Mouse (Mus musculus): Measurements from ENCODE around the gene Mta1.

Mta1 gene

DNA sequence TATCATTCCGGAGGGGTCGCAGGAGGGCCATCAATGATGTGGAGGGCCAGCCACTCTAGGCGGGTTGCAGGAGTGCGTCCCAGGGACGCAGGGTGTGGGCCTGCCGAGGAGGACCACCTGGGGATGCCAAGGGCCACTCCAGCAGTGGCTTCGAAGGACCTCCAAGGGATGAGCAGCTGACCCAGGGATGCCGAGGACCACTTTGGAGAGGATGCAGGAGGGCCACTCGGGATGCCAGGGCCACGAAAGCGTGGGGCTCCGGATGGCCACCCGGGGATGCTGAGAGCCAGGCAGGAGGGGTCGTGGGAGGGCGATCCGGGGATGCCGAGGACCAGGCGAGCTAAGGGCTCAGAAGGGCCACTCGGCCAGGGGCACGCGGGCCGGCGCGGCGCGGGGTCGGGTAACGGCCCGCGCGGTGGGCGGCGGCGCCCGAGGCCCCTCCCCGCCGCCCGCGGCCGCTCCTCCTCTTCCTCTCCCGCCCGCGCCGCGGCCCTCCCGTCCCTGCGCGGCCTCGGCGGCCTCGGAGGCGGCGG, at the start of gene Mta1:
Gene Mta1, plus strand, starts transcription at position 530 of the 533 bp plus-strand sequence.
- peak; percentile 29 for DNase-seq (ENCODE audit: low spot score)

DNA sequence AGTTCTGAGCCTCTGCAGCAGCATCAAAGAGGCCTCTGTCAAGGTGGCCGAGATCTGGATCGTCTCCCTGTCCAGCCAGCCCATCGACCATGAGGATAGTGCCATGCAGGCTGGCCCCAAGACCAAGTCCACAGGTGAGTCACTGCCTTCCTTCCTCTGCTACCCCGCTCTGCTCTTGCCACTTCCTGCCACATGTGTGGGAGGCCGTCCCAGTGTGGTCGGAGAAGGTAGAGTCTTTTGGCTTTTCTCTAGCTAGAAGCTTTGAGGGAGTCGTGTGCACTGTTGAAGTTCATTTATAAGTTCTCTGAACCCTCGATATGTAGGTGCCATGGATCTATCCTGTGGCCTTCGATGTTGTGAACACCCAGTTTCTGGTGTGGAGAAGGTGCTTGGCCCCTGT, 48.2 kb upstream of the Mta1 start:
- no peak for DNase-seq (ENCODE audit: low spot score)

DNA sequence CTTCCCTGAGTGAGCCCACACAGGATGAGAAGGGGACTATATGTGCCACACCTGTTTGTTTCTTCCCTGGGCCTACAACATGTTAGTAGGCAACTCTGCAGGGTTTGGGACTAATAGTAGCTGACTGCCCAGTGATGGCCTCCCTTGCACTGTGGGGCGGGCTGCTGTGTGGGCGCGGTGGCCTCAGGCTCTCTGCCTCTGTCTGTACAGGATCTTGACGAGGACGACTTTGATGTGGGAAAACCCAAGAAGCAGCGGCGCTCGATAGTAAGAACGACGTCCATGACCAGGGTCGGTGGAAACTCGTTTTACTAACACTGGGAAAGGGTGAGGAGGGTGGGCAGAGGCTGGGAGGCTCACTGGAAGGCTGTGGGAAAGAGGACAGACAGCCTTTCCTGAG, 47.4 kb upstream of the Mta1 start:
- DNase-seq (ENCODE audit: low spot score) = no peak

DNA sequence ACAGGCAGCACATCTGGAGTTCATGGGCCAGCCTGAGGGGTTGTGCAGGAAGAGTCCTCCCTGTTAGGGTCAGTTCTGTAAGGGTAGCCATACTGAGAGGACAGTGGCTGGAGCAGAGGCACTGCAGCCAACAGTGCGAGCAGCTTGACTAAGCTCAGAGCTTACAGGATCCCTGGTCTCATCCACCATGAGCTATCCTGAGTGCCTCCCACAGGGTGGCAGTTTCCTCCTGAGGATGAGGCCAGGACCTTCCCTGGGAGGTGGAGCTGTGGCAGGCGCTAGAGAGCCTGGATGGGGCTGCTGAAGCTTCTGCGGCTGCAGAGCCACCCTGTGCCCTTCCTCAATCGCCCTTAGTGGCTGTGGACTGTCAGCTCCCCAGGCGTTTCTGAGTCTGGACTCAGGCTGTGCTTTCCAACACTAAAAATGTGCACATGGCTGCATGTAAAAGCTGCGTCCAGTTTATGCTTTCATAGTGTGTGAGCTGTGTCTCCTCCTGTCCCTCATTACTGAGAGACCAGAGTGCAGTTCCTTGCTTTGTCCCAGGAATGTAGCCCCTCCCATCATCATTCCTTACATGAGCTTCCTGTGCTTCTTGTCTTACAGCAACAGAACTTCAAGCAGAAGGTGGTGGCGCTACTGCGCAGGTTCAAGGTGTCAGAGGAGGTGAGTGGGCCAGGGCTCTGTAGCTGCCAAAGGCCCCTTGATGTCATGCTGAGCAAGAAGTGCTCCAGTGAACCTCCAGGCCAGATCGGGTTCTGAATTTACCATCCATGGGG, 46.3 kb upstream of the Mta1 start:
- no peak for DNase-seq (ENCODE audit: low spot score)

DNA sequence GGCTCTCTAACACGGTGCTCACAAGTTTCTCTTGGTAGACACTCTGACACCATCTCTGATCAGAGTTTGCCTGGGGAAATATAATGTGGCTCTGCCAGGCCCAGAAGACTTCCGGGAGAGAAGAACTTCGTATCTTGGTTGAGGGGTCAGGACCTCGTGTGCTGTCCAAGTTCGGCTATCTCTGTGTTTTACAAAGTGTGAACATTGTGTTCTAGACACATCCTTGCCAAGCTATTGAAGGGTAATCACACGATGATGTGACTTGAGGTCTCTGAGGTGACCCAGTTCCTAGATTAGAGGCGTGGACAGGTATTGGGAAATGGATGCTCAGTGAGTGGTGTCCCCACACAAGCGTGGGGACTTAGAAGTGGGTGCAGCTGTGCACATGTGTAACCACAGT, 42.0 kb upstream of the Mta1 start:
- no peak for DNase-seq (ENCODE audit: low spot score)

DNA sequence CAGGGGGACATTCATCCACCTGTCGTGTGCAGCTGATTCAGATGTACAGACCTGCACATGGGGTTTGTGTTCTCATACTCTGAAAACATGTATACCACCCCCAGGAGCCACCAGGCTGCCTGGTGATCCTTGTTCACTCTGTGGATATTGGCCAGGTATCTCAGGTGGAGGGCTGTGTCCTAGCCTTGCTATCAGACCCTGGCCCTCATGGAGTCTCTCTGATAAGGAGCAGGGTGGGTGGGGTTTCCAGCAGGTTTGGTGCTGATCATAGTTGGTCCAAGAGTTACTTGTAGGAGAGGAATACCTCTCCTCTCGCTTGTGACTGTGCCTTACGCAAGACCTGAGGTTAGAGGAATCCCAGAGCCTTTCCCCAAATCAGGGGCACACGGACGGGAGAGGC, 37.9 kb upstream of the Mta1 start:
- no peak for DNase-seq (ENCODE audit: low spot score)

GRCm38 (mm10) chr12:113061606-113062005, 36.5 kb upstream of the Mta1 start:
- no peak for DNase-seq (ENCODE audit: low spot score)

GRCm38 (mm10) chr12:113062201-113062600, 35.9 kb upstream of the Mta1 start:
- no peak for DNase-seq (ENCODE audit: low spot score)

DNA sequence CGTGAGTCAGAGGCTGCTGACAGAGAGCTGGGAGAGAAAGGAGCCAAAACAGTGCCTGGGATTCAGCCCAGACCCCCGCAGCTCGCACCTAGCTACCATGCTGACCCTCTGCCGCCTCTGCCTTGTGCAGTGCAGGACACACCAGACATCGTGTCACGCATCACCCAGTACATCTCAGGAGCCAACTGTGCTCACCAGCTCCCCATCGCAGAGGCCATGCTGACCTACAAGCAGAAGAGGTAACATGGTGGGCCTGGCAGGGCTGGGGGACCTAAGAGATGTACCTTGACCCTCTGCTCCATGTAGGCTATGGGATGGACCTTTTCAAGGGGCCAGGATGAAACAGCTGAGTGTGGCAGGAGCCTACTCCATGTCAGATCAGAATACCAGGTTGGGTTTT, 34.4 kb upstream of the Mta1 start:
- DNase-seq (ENCODE audit: low spot score) = no peak

DNA sequence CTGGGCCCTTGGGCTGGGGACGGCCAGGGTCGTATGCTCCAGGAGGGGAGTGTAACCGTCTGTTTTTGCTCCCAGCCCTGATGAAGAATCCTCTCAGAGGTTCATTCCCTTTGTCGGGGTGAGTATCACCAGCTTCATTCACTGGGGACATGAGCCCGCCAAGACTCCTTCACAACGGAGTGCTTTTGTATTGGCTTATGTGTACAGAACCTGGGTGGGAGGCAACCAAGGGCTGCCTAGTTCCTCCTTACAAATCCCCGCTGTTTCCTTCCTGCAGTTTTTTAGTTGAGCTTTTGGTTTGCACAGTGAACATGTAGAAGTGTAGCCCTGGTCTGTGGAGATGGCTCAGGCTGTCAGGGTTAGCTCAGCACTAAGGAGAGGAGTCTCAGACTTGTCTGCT, 30.1 kb upstream of the Mta1 start:
- DNase-seq (ENCODE audit: low spot score) = no peak

DNA sequence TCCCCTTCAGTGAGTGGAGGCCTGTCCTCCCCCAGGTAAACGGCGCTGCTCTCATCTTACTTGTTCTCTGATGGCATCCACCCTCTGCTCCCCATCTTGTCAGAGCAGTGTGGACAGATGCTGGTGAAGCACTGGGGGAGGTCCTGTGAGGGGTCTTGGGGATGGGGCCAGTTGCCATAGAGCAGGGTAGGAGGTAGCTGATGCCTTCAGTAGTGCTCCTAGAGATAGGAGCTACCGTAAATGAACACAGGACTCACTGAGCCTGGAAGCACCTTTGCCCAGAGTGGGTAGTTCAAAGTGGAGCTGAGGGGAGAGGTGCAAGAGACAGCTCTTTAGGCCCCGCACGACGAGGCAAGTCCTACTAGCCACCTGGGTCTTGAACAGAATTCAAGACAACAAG, 28.7 kb upstream of the Mta1 start:
- no peak for DNase-seq (ENCODE audit: low spot score)

GRCm38 (mm10) chr12:113071321-113071720, 26.8 kb upstream of the Mta1 start:
- no peak for DNase-seq (ENCODE audit: low spot score)

DNA sequence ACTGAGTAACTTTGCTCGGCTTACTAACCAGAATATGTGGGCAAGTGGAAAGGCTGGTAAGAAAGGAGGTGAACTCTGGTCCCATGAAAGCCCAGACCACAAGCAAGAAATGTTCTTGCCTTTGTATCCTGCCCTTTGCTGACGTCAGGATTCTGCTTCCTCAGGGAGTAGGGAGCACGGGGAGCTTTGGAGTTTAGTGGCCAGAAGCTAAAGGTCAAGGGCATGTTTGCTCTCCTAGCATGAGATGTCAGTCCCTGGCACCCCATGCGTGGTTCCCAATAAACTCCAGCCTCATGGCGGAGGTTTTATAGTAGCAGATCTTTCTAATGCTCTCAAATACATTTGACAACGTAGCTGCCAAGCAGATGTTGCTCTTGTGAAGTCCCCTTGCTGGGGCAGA, 26.3 kb upstream of the Mta1 start:
- no peak for DNase-seq (ENCODE audit: low spot score)

- DNase-seq (ENCODE audit: low spot score) = peak; percentile 22
Observed at GRCm38 (mm10) chr12:113073420-113074328, 24.4 kb upstream of the Mta1 start.

DNA sequence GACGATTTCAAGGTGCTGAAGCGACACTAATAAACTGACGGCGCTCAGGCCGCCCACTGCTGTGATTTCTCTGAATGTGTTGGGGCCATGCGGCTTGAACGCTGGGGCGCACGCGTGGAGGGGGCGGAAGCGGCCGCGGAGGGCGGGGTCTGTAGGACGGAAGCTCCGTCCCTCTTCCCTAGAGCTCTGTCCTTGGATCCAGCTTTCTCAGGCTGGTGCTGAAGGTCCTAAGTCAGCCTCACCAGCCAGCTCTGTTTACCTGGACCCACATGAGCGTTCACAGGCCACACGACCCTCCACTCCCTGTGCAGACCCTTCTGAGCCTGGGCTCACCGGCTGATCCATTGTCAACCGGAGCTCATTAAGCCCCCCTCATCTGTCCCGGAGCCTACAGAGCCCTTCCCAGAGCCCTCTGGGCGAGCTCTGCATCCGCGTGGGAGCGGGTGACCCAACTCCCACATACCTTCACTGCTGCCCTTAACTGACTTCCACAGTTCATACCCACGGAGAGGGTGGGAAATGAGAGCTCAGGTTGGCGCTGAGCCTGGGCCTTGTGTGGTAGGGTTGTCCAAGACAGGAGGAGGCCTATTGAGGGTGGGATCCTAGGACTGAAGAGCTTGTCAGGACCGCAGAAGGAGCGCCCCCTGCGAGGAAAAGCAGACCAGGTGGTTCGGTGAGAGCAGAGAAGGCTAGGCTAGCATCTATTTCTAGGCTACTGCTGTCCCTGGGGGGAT, 23.6 kb upstream of the Mta1 start, which contains the start of gene Tex22:
Gene Tex22, plus strand, starts transcription at position 174 of the 734 bp plus-strand sequence.
- peak; percentile 88 for DNase-seq (ENCODE audit: low spot score)

- peak; percentile 87 for DNase-seq (ENCODE audit: low spot score)
Observed at GRCm38 (mm10) chr12:113075063-113075454, 23.0 kb upstream of the Mta1 start.

DNA sequence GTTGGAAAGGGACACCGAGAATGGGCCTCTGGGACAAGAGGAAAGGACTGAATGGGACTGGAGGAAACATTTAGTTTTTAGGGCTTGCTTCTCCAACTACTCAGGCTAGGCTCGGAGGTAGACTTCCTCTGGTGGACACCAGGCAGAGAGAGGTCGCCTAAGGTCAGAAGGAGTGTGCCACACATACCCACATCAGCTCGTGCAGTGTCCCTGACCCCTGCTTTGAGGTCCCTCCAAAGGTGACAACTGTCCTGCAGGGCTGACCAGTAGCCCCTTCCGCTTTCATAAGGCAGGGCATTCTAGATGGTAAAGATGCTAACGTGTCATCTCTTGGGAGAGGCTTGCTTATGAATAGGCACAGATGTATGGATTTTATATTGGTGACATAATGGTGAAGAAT, 22.6 kb upstream of the Mta1 start:
- DNase-seq (ENCODE audit: low spot score) = no peak

DNA sequence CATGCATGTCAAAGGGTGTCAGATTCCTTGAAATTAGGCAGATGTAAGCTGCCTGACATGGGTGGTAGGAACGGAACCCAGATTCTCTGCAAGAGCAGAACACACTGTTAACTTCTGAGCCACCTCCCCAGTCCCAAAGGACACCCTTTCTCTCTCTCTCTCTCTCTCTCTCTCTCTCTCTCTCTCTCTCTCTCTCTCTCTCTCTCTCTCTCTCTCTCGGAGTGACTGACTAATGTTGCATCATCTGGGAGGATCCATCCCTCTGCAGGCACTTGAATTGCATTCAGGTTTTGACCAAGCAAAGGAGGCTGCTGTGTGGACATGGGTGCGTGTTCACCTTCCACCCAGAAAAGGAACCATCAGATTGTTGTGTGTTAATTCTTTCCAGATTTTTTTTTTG, 10.8 kb upstream of the Mta1 start:
- no peak for DNase-seq (ENCODE audit: low spot score)

DNA sequence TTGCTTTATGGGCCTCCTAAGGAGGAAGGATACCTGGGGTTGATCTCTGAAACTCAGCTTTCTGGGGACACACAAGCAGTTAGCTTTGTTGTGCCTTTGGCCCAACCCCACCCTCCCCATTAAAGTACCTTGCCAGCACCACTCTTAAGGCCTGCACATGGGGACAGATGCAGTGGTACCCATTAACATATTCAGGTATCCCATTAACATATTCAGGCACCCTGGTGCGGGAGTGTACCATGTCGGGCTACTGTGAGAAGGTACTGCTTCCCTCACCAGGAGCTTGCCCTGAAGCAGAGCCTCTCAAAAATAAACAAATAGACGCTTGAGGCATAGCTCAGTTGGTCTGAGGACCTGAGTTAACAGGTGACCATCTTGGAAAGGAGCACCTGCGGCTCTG, 10.1 kb upstream of the Mta1 start:
- no peak for DNase-seq (ENCODE audit: low spot score)

DNA sequence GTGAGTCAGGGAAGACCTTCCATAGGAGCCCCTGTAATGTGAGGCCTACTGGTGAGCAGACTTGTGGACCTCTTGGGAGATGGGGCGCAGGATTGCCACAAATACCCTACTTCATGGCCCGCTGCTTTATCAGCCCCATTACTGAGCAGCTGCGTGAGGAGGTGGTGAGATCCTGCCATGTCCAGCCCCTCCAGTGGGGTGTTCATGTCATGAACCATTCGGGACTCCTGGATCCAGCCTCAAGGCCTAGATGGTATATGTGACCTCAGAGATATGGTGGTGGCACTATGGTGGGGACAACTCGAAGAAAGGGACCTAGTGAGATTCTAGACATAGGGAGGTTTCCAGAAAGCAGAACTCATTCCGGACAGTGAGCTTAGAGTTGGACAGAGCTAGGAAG, 9.0 kb upstream of the Mta1 start:
- DNase-seq (ENCODE audit: low spot score) = no peak

DNA sequence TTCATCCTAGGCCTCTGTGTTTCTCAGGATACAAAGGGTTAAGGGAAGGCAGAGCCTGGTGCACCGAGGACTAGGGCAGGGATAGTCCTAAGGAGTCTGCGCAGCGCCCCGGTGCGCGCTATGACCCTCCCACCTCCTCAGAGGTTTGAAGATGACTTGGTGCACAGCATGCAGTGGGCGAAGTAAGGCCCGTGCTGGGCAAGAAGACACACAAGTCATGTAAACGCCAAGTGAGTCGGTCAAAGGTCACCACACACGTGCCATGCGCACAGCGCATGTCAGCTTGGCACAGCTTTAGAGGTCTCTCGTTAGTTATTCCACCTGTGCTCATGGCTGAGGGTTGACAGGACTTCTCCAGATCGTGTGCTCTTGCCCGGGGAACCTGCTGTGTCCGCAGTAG, 8.0 kb upstream of the Mta1 start:
- DNase-seq (ENCODE audit: low spot score) = no peak

DNA sequence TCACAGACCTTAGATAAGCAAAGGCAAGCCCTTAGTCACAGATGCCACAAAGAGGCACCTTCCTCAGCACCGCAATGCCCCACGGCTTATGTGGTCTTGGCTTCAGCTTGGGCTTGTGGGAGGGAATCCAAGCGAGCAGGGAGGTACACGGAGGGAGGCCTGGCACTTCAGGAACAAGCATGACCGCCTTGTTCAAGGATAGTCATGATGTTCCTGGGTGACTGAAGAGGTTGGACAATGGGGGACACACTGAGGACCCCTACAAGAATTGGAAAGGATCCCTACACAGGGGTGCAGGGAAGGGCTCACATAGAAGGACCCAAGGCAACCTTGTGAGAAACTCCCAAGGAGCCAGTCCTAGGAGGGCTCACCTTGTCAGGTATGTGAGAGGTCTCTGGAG, 1.0 kb upstream of the Mta1 start:
- no peak for DNase-seq (ENCODE audit: low spot score)
